Mouse (Mus musculus): ENCODE data around the gene Zc3h7b.

Zc3h7b gene

DNA sequence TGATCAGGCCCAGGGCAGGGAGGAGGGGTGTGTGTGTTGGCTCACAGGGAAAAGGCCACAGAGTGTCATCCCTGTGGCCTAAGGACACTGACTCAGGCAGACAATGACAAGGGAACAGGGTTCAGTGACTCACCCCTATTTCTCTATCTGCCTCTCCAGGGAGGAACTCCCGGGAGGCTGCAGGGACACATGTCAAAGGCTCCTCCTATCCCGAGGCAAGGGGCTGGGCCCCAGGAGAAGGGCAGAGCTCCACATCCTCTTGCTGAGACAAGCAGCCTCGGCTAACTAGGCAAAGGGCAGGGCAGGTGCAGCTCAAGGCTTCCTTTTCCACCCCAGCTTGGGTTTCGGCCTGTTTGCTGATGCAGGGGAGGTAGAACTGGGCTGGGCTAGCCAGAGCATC is 100.9 kb downstream of the Zc3h7b start:
- DNase-seq (ENCODE audit: low spot score): no peak
